Mouse (Mus musculus) spleen, adult 2 months (tissue): Measurements from ENCODE around the gene Rasgrp1.

Source experiments
- CTCF ChIP-seq: fragments of 200-500 bp; IDR thresholded peaks from 2 replicates; pipeline ENCODE4 v1.5.1; 2011; ENCODE audit warnings: mild to moderate bottlenecking, inconsistent platforms; ENCODE audit not compliant: insufficient read depth, insufficient read length, insufficient replicate concordance; ENCODE audit errors: extremely low read depth
- POLR2A ChIP-seq: fragments of 200-500 bp; IDR thresholded peaks from 2 replicates; pipeline ENCODE4 v1.6.1; 2011; ENCODE audit warnings: low read depth, low read length, inconsistent platforms

DNA sequence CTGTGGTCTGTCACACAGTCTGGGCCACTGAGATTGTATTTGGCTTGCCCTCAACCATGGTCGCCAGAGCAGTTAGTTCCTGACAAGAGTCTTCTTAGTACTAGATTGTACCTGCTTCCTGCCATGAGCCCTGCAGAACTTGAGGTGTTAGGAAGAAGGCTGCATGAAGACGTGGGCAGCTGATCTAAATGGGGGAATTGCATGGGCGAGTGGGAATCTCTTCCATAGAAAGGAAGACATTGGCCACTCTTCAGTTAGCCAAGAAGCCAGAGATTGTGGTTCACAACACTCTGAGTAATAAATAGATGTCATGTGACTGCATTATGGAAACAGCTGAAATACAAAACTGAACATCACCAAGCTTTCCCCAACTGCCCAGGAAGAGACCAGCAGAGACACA lies 23.8 kb downstream of the Rasgrp1 start:
- TF ChIP-seq CTCF: no peak
- TF ChIP-seq POLR2A: no peak
